Comparison of ENCODE assay signal across 12 mouse cellular contexts in genomic region chr6:17062366-17062765, GRCm38 (mm10). TPM values are rescaled to one million over a fixed set of nuclear protein-coding genes. Genes with fewer than 3 reads are reported as not detected.
DNase-seq lines count a peak whose midpoint lies in the region; TF ChIP-seq lines count a peak whose summit lies in the region.
"Had no signal": no experiment of that assay in that cellular context is flagged by ENCODE, and none has a peak within 500 bp of the region (broad histone marks: within the 10 kb centered on the region; RNA-seq: fewer than 3 reads in every experiment).

No protein-coding gene starts in this region.

- H3K27me3 ChIP-seq in C2C12 (ENCODE audit: control insufficient read depth, insufficient read depth, insufficient read length): no peaks in the 10 kb centered on the region

- no peak overlapping the region for H3K4me3 ChIP-seq in C2C12 (ENCODE audit: insufficient read depth, poor library complexity, severe bottlenecking)
- H3K4me3 ChIP-seq: heart, embryonic 12.5 days; neural tube, embryonic 13.5 days had no signal

- peaks cover 16% of the 10 kb centered on the region for H3K79me3 ChIP-seq in C2C12 (ENCODE audit: low read depth)

- no peak for TF ChIP-seq CTCF in C2C12 (IDR thresholded peaks at IDR 0.05; ENCODE audit: control insufficient read depth, insufficient read depth, insufficient read length)
- no peak for TF ChIP-seq CTCF in brain, embryonic 14.5 days (IDR thresholded peaks at IDR 0.05; ENCODE audit: borderline replicate concordance, extremely low read depth, insufficient read depth, insufficient read length)

- no peaks in the 10 kb centered on the region for H3K36me3 ChIP-seq in C2C12 (ENCODE audit: control insufficient read depth, insufficient read depth)
- H3K36me3 ChIP-seq: heart, embryonic 12.5 days; neural tube, embryonic 13.5 days had no signal

- H3K79me2 ChIP-seq in C2C12 (ENCODE audit: control insufficient read depth, insufficient read depth): peaks cover 23% of the 10 kb centered on the region

- TF ChIP-seq POLR2A in brain, embryonic 14.5 days (IDR thresholded peaks at IDR 0.05; ENCODE audit: borderline replicate concordance, extremely low read depth, insufficient read depth, insufficient read length, poor library complexity, severe bottlenecking): no peak

- DNase-seq in 3T3-L1 (ENCODE audit: low read depth, low spot score): peak; percentile 79
- DNase-seq in brain, embryonic 14.5 days (ENCODE audit: low read depth): peak; percentile 14
- peak; percentile 46 to 66 for DNase-seq in kidney, postnatal 25 days
- DNase-seq in Muller cell, postnatal 12 days (ENCODE audit: inconsistent ontology term): no peak
- no peak for DNase-seq in right cerebral cortex, postnatal 10 days (ENCODE audit: low spot score in 2 of 2)
- DNase-seq in thymus, adult 18-20 months: no peak
- DNase-seq: cerebellum, adult 9-11 months; gastrocnemius, postnatal 10 days; layer of hippocampus, postnatal 36 days had no signal

- H3ac ChIP-seq in C2C12 (ENCODE audit: control insufficient read depth, insufficient read length, low read depth): no peak overlapping the region

TF ChIP-seq in C2C12, 6 proteins besides CTCF, POLR2A, EP300 and RAD21:
- peak; percentile 22 for TF ChIP-seq USF1 (IDR thresholded peaks at IDR 0.05; ENCODE audit: low read depth)
- TF ChIP-seq MAX (IDR thresholded peaks at IDR 0.05): no peak

RNA-seq across cellular contexts. Expression of gene Tes, which starts 2.6 kb away (rescaled TPM):
- 112 TPM for polyA plus RNA-seq in C2C12 (2012; fragmentation: generic; extraction: Trizol)
- 36.8 and 44.5 TPM in 2 replicates for polyA plus RNA-seq in brain, embryonic 14.5 days (2012; rRNA removed)

Comparison
In these comparisons a context has a peak if more than half of its experiments do, and no peak if none do; other contexts are left out.
1. DNase-seq: peak in 3T3-L1 (single experiment), brain, embryonic 14.5 days (single experiment) and kidney, postnatal 25 days (2 of 2); none in Muller cell, postnatal 12 days (single experiment), right cerebral cortex, postnatal 10 days (0 of 2) and thymus, adult 18-20 months (0 of 2).